Mouse (Mus musculus) kidney, embryonic 14.5 days (tissue): ENCODE measurements around the gene Actn3. TPM values are rescaled to one million over a fixed set of nuclear protein-coding genes. Genes with fewer than 3 reads are reported as not detected.

Experiments used
- polyA plus RNA-seq: library from polyadenylated mRNA; unstranded; fragments of >200 nt; fragmentation: Nextera tagmentation; extraction: Ambion mirVana; gene quantifications from 2 replicates; pipeline ENCODE4 v1.2.1, GENCODE M21; 2014

The Actn3 gene
- polyA plus RNA-seq, 1 experiment from 2014 or later = 13.8 TPM

Other genes with a start within 250 kb of the Actn3 start
- gene Gm960, start 179.2 kb downstream of the Actn3 start, polyA plus RNA-seq = 3.4 and 5.2 TPM in 2 replicates
- 1.8 and 2.9 TPM in 2 replicates for gene Sptbn2, start 166.7 kb downstream of the Actn3 start, polyA plus RNA-seq
- gene Rbm4b, start 121.4 kb downstream of the Actn3 start, polyA plus RNA-seq = 69.2 and 79.8 TPM in 2 replicates
- gene Rbm4, start 84.0 kb downstream of the Actn3 start, polyA plus RNA-seq = 64.7 and 69.6 TPM in 2 replicates
- gene Gm21992, start 66.3 kb downstream of the Actn3 start, polyA plus RNA-seq = 30.6 and 41.2 TPM in 2 replicates
- gene Rbm14, start 66.3 kb downstream of the Actn3 start, polyA plus RNA-seq = 71.4 and 102 TPM in 2 replicates
- 53.5 and 57.4 TPM in 2 replicates for gene Ccs, start 38.6 kb downstream of the Actn3 start, polyA plus RNA-seq
- not detected in 2 replicates for gene Ccdc87, start 38.5 kb downstream of the Actn3 start, polyA plus RNA-seq
- gene Ctsf, start 22.8 kb downstream of the Actn3 start, polyA plus RNA-seq = 36.2 and 43.6 TPM in 2 replicates
- 8.3 and 9.4 TPM in 2 replicates for gene Zdhhc24, start 759 bp upstream of the Actn3 start, polyA plus RNA-seq
- 6.3 and 6.8 TPM in 2 replicates for gene Bbs1, start 28.7 kb upstream of the Actn3 start, polyA plus RNA-seq
- 70.1 and 87.4 TPM in 2 replicates for gene Dpp3, start 50.4 kb upstream of the Actn3 start, polyA plus RNA-seq
- gene Peli3, start 65.2 kb upstream of the Actn3 start, polyA plus RNA-seq = 1.5 and 3.8 TPM in 2 replicates
- gene Mrpl11, start 84.2 kb upstream of the Actn3 start, polyA plus RNA-seq = 137 and 178 TPM in 2 replicates
- gene Npas4, start 112.4 kb upstream of the Actn3 start, polyA plus RNA-seq = not detected in 2 replicates
- 3.5 and 7.9 TPM in 2 replicates for gene Slc29a2, start 146.0 kb upstream of the Actn3 start, polyA plus RNA-seq
- gene B4gat1, start 160.9 kb upstream of the Actn3 start, polyA plus RNA-seq = 35.7 and 44.8 TPM in 2 replicates
- 1.2 and 1.5 TPM in 2 replicates for gene AC124502.3, start 161.0 kb upstream of the Actn3 start, polyA plus RNA-seq
- 43.3 and 57.5 TPM in 2 replicates for gene Brms1, start 163.4 kb upstream of the Actn3 start, polyA plus RNA-seq
- gene Rin1, start 172.6 kb upstream of the Actn3 start, polyA plus RNA-seq = 2.5 and 4.8 TPM in 2 replicates
- gene Cd248, start 190.2 kb upstream of the Actn3 start, polyA plus RNA-seq = 44.2 and 57.9 TPM in 2 replicates
- 1.2 and 1.7 TPM in 2 replicates for gene Tmem151a, start 207.6 kb upstream of the Actn3 start, polyA plus RNA-seq
- gene Yif1a, start 210.6 kb upstream of the Actn3 start, polyA plus RNA-seq = 114 and 115 TPM in 2 replicates
- gene Cnih2, start 220.6 kb upstream of the Actn3 start, polyA plus RNA-seq = 23.1 and 26.5 TPM in 2 replicates
- gene Rab1b, start 229.2 kb upstream of the Actn3 start, polyA plus RNA-seq = 273 and 286 TPM in 2 replicates
- 15.4 and 24.5 TPM in 2 replicates for gene Klc2, start 240.7 kb upstream of the Actn3 start, polyA plus RNA-seq